Mouse (Mus musculus) liver, embryonic 14.5 days (tissue): ENCODE results near the gene Rarres1.

Experiments used
- CTCF ChIP-seq: IDR thresholded peaks from 2 replicates; pipeline ENCODE4 v1.5.1; 2016; ENCODE audit warnings: antibody characterized with exemption, low read depth, control low read depth
- EP300 ChIP-seq: IDR thresholded peaks from 2 replicates; pipeline ENCODE4 v1.6.1; 2016; ENCODE audit warnings: antibody characterized with exemption, low read depth

GRCm38 (mm10) chr3:67463450-67464372 is 51.6 kb downstream of the Rarres1 start, which contains the start of gene Lxn:
- TF ChIP-seq CTCF, result peak; percentile 51
- TF ChIP-seq EP300, result no peak
